Mouse (Mus musculus) CH12F3 (cell line): ENCODE data around the gene Tmem120a.

Experiments used
- in situ Hi-C: fragments of 300-500 bp; cut with MboI; formaldehyde crosslinking; loops from 2 replicates; pipeline ENCODE4 v1.14.3; 2020; ENCODE audit warnings: low sequenced_read_pairs

Tmem120a gene

GRCm38 (mm10) chr5:135734057-135734680 lies 10.1 kb downstream of the Tmem120a start:
- in situ Hi-C loops, result no loop called here

GRCm38 (mm10) chr5:135733071-135733470 lies 11.2 kb downstream of the Tmem120a start:
- in situ Hi-C loops, result no loop called here

- in situ Hi-C loops, result no loop called here
Observed at GRCm38 (mm10) chr5:135731322-135731721, 12.9 kb downstream of the Tmem120a start.

GRCm38 (mm10) chr5:135730916-135731315 lies 13.3 kb downstream of the Tmem120a start:
- in situ Hi-C loops, result no loop called here

- in situ Hi-C loops, result no loop called here
Observed at GRCm38 (mm10) chr5:135730278-135730677, 14.0 kb downstream of the Tmem120a start.

- in situ Hi-C loops, result no loop called here
Observed at GRCm38 (mm10) chr5:135729351-135729750, 14.9 kb downstream of the Tmem120a start.

GRCm38 (mm10) chr5:135728361-135728760 lies 15.9 kb downstream of the Tmem120a start:
- in situ Hi-C loops, result no loop called here

- in situ Hi-C loops, result no loop called here
Observed at GRCm38 (mm10) chr5:135727871-135728270, 16.4 kb downstream of the Tmem120a start.

- in situ Hi-C loops, result no loop called here
Observed at GRCm38 (mm10) chr5:135726641-135727346, 17.5 kb downstream of the Tmem120a start.

- in situ Hi-C loops, result no loop called here
Observed at GRCm38 (mm10) chr5:135725991-135726390, 18.3 kb downstream of the Tmem120a start.

- in situ Hi-C loops, result no loop called here
Observed at GRCm38 (mm10) chr5:135725391-135725841, 18.8 kb downstream of the Tmem120a start.

- in situ Hi-C loops, result no loop called here
Observed at GRCm38 (mm10) chr5:135724536-135725322, 19.5 kb downstream of the Tmem120a start.

GRCm38 (mm10) chr5:135723165-135723751 lies 21.0 kb downstream of the Tmem120a start:
- in situ Hi-C loops, result no loop called here

- in situ Hi-C loops, result no loop called here
Observed at GRCm38 (mm10) chr5:135722121-135722520, 22.1 kb downstream of the Tmem120a start.

GRCm38 (mm10) chr5:135721076-135721475 lies 23.2 kb downstream of the Tmem120a start:
- in situ Hi-C loops, result no loop called here

- in situ Hi-C loops, result no loop called here
Observed at GRCm38 (mm10) chr5:135720121-135720520, 24.1 kb downstream of the Tmem120a start.

GRCm38 (mm10) chr5:135719586-135720120 lies 24.6 kb downstream of the Tmem120a start:
- in situ Hi-C loops, result no loop called here

GRCm38 (mm10) chr5:135715624-135716023 lies 28.6 kb downstream of the Tmem120a start:
- in situ Hi-C loops, result no loop called here

- in situ Hi-C loops, result no loop called here
Observed at GRCm38 (mm10) chr5:135713441-135714218, 30.6 kb downstream of the Tmem120a start.

GRCm38 (mm10) chr5:135712803-135713202 lies 31.4 kb downstream of the Tmem120a start:
- in situ Hi-C loops, result no loop called here
